Mouse (Mus musculus) liver, postnatal 0 days (tissue): ENCODE measurements around the gene Raet1e. TPM values are rescaled to one million over a fixed set of nuclear protein-coding genes. Genes with fewer than 3 reads are reported as not detected.
A peak's percentile ranks its signal among the peaks of the same experiment; 100 is the strongest.
"Not testable (repeated sequence)": the region's sequence is repeated elsewhere in the genome, so short reads cannot be mapped to it uniquely, and the experiment has no call there.

Experiments used
- ATAC-seq: fragments of 200-750 bp; cut with Nextera tagmentation; 2 replicates; pipeline ENCODE4 v1.8.0; 2017; ENCODE audit warnings: mild to moderate bottlenecking, moderate library complexity
- DNase-seq: peaks from one replicate; pipeline ENCODE4 v3.0.0-alpha.2; 2016
- H3K27ac ChIP-seq: fragments of 300-500 bp; sonication (generic); 2 replicates; pipeline ENCODE4 v1.5.1; 2014; ENCODE audit warnings: antibody characterized with exemption, moderate library complexity, mild to moderate bottlenecking, low read depth
- H3K27me3 ChIP-seq: fragments of 300-500 bp; sonication (generic); 2 replicates; pipeline ENCODE4 v1.6.1; 2014; ENCODE audit warnings: low read length, control low read depth, mixed read lengths; ENCODE audit not compliant: insufficient read depth
- H3K36me3 ChIP-seq: fragments of 300-500 bp; sonication (generic); replicated peaks from 2 replicates; pipeline ENCODE4 v1.6.1; 2014; ENCODE audit warnings: mild to moderate bottlenecking, control low read depth, low read length, moderate library complexity, mixed read lengths; ENCODE audit not compliant: insufficient read depth
- H3K4me1 ChIP-seq: fragments of 300-500 bp; sonication (generic); 2 replicates; pipeline ENCODE4 v1.6.1; 2014; ENCODE audit warnings: antibody characterized with exemption, mild to moderate bottlenecking, control low read depth; ENCODE audit not compliant: insufficient read depth
- H3K4me2 ChIP-seq: fragments of 300-500 bp; sonication (generic); 2 replicates; pipeline ENCODE4 v1.6.1; 2014; ENCODE audit warnings: low read depth, mild to moderate bottlenecking, low read length, moderate library complexity, mixed read lengths
- H3K4me3 ChIP-seq: fragments of 300-500 bp; sonication (generic); 2 replicates; pipeline ENCODE4 v1.5.1; 2014; ENCODE audit warnings: low read depth, low read length
- H3K9ac ChIP-seq: fragments of 300-500 bp; sonication (generic); replicated peaks from 2 replicates; pipeline ENCODE4 v1.6.1; 2014; ENCODE audit warnings: mild to moderate bottlenecking, moderate library complexity
- H3K9me3 ChIP-seq: fragments of 300-500 bp; sonication (generic); 2 replicates; pipeline ENCODE4 v1.6.1; 2016; ENCODE audit warnings: mild to moderate bottlenecking, control low read depth, low read length, mixed read lengths
- CTCF ChIP-seq: sonication (generic); IDR thresholded peaks from 2 replicates; pipeline ENCODE4 v1.5.1; 2016; ENCODE audit warnings: antibody characterized with exemption, low read depth
- EP300 ChIP-seq: IDR thresholded peaks from 2 replicates; pipeline ENCODE4 v1.6.1; 2016; ENCODE audit warnings: antibody characterized with exemption, low read depth, mild to moderate bottlenecking
- WGBS: fragments of 180-500 bp; shearing (Covaris S2); extraction: QIAGEN DNeasy Blood & Tissue Kit; methylation state at CpG from one replicate; pipeline ENCODE4 v1.1.7; 2014; ENCODE audit not compliant: insufficient replicate concordance; 5-methylcytosine and 5-hydroxymethylcytosine counted together
- polyA plus RNA-seq: library from polyadenylated mRNA; unstranded; fragments of >200 nt; fragmentation: Nextera tagmentation; extraction: Ambion mirVana; gene quantifications from 2 replicates; pipeline ENCODE4 v1.2.1, GENCODE M21; 2015

The Raet1e gene
- polyA plus RNA-seq, 1 experiment from 2014 or later: 2.1 TPM

GRCm38 (mm10) chr10:22154871-22155799 lies 3.2 kb upstream of the Raet1e start:
- Histone ChIP-seq H3K9ac (no peak overlapping the region), H3K4me1 (peaks cover 10% of the 10 kb centered on the region; the same call in 1 of the 2 replicates), H3K36me3 (no peaks in the 10 kb centered on the region), H3K4me2 (no peak overlapping the region), H3K4me3 (no peak overlapping the region), H3K27ac (no peak overlapping the region), H3K27me3 (peaks cover 81% of the 10 kb centered on the region), H3K9me3 (no peaks in the 10 kb centered on the region)
- TF ChIP-seq CTCF (no peak), EP300 (no peak)
- ATAC-seq (no peak), DNase-seq (no peak)
- 20% methylated on average over 3 of the region's 3 CpGs for WGBS

GRCm38 (mm10) chr10:22159131-22159561 lies 777 bp downstream of the Raet1e start:
- ATAC-seq (no peak), DNase-seq (peak; percentile 14)
- peaks cover 4% of the 10 kb centered on the region; the same call in 1 of the 2 replicates for H3K4me1 ChIP-seq
- H3K27me3 ChIP-seq: peaks cover 59% of the 10 kb centered on the region
- H3K9me3 ChIP-seq: no peaks in the 10 kb centered on the region
- no peak overlapping the region for H3K9ac ChIP-seq
- no peak overlapping the region for H3K4me3 ChIP-seq
- TF ChIP-seq CTCF: no peak
- no peak for TF ChIP-seq EP300
- 4% methylated on average over 24 of the region's 24 CpGs for WGBS
- H3K4me2 ChIP-seq: peak overlapping the region; percentile 55; the same call in 1 of the 2 replicates
- no peak overlapping the region for H3K27ac ChIP-seq
- no peaks in the 10 kb centered on the region for H3K36me3 ChIP-seq

- 8% methylated on average over 21 of the region's 23 CpGs for whole genome bisulfite sequencing
- Histone ChIP-seq H3K36me3 (no peaks in the 10 kb centered on the region), H3K4me3 (no peak overlapping the region), H3K9me3 (no peaks in the 10 kb centered on the region), H3K4me2 (no peak overlapping the region), H3K4me1 (peaks cover 4% of the 10 kb centered on the region; the same call in 1 of the 2 replicates), H3K9ac (no peak overlapping the region), H3K27me3 (peaks cover 59% of the 10 kb centered on the region), H3K27ac (no peak overlapping the region)
- ATAC-seq (no peak), DNase-seq (no peak)
- TF ChIP-seq EP300: no peak
- TF ChIP-seq CTCF: no peak
These were observed 1.3 kb downstream of the Raet1e start for GRCm38 (mm10) chr10:22159581-22160140.

GRCm38 (mm10) chr10:22163279-22163678 lies 4.9 kb downstream of the Raet1e start:
- not testable (repeated sequence) for H3K4me1 ChIP-seq, H3K4me2 ChIP-seq, H3K9me3 ChIP-seq, ATAC-seq, H3K27ac ChIP-seq, H3K4me3 ChIP-seq, DNase-seq, H3K9ac ChIP-seq, H3K36me3 ChIP-seq
- H3K27me3 ChIP-seq: peaks cover 26% of the 10 kb centered on the region
- 9% methylated on average over 9 of the region's 9 CpGs for WGBS

GRCm38 (mm10) chr10:22163705-22164583 lies 5.6 kb downstream of the Raet1e start:
- TF ChIP-seq CTCF: peak; percentile 68
- H3K4me2 ChIP-seq, H3K9me3 ChIP-seq, H3K36me3 ChIP-seq, H3K4me3 ChIP-seq, H3K9ac ChIP-seq, H3K4me1 ChIP-seq, H3K27ac ChIP-seq: not testable (repeated sequence)
- H3K27me3 ChIP-seq: peaks cover 19% of the 10 kb centered on the region
- 30% methylated on average over 14 of the region's 16 CpGs for WGBS
- ATAC-seq: peak; percentile 43
- DNase-seq: peak; percentile 61

GRCm38 (mm10) chr10:22165328-22166003 lies 7.1 kb downstream of the Raet1e start:
- H3K27me3 ChIP-seq, DNase-seq, H3K27ac ChIP-seq, H3K4me1 ChIP-seq, H3K9me3 ChIP-seq, H3K36me3 ChIP-seq, H3K4me3 ChIP-seq, ATAC-seq, H3K9ac ChIP-seq, H3K4me2 ChIP-seq: not testable (repeated sequence)
- WGBS: 42% methylated on average over 4 of the region's 5 CpGs

GRCm38 (mm10) chr10:22166025-22166424 lies 7.7 kb downstream of the Raet1e start:
- 45% methylated on average over 2 of the region's 2 CpGs for WGBS
- not testable (repeated sequence) for H3K27ac ChIP-seq, H3K27me3 ChIP-seq, DNase-seq, H3K9me3 ChIP-seq, H3K36me3 ChIP-seq, ATAC-seq, H3K9ac ChIP-seq, H3K4me3 ChIP-seq, H3K4me1 ChIP-seq, H3K4me2 ChIP-seq

GRCm38 (mm10) chr10:22167061-22167460 lies 8.7 kb downstream of the Raet1e start:
- not testable (repeated sequence) for H3K4me3 ChIP-seq, ATAC-seq, H3K27me3 ChIP-seq, H3K36me3 ChIP-seq, DNase-seq, H3K27ac ChIP-seq, H3K9me3 ChIP-seq, H3K4me2 ChIP-seq, H3K4me1 ChIP-seq, H3K9ac ChIP-seq
- WGBS: 43% methylated on average over 1 of the region's 1 CpGs
